Mouse (Mus musculus): ENCODE results near the gene Hspa1a.
"Not testable (repeated sequence)": the region's sequence is repeated elsewhere in the genome, so short reads cannot be mapped to it uniquely, and the experiment has no call there.

The Hspa1a gene

GRCm38 (mm10) chr17:34972069-34972749 lies at the start of gene Hspa1a, which contains the start of gene Hspa1l:
Hspa1a (minus strand) TSS chr17:34972156.
Hspa1l (plus strand) TSS chr17:34972703.
- peak; percentile 57 to 74 for DNase-seq (ENCODE audit: low spot score in 2 of 2)

- DNase-seq (ENCODE audit: low spot score in 2 of 2): peak; percentile 73 to 80
Measured at GRCm38 (mm10) chr17:35021163-35021808, 49.3 kb upstream of the Hspa1a start.

GRCm38 (mm10) chr17:35020551-35020950 lies 48.6 kb upstream of the Hspa1a start:
- no peak for DNase-seq (ENCODE audit: low spot score in 2 of 2)

- no peak for DNase-seq (ENCODE audit: low spot score in 2 of 2)
Measured at GRCm38 (mm10) chr17:35019894-35020293, 47.9 kb upstream of the Hspa1a start.

GRCm38 (mm10) chr17:35018171-35018570 lies 46.2 kb upstream of the Hspa1a start:
- DNase-seq (ENCODE audit: low spot score in 2 of 2): no peak

GRCm38 (mm10) chr17:35017706-35018030 lies 45.7 kb upstream of the Hspa1a start:
- no peak for DNase-seq (ENCODE audit: low spot score in 2 of 2)

GRCm38 (mm10) chr17:35016791-35017705 lies 45.1 kb upstream of the Hspa1a start:
- DNase-seq (ENCODE audit: low spot score in 2 of 2): no peak

- DNase-seq (ENCODE audit: low spot score in 2 of 2): no peak
Measured at GRCm38 (mm10) chr17:35016376-35016775, 44.4 kb upstream of the Hspa1a start, which contains the start of gene Vwa7. Vwa7 (plus strand) TSS chr17:35016579.

GRCm38 (mm10) chr17:35015296-35015695 lies 43.3 kb upstream of the Hspa1a start:
- DNase-seq (ENCODE audit: low spot score in 2 of 2): no peak

- DNase-seq (ENCODE audit: low spot score in 2 of 2): no peak
Measured at GRCm38 (mm10) chr17:35013221-35013620, 41.3 kb upstream of the Hspa1a start.

- no peak for DNase-seq (ENCODE audit: low spot score in 2 of 2)
Measured at GRCm38 (mm10) chr17:35012430-35012829, 40.5 kb upstream of the Hspa1a start.

GRCm38 (mm10) chr17:35011440-35011839 lies 39.5 kb upstream of the Hspa1a start:
- no peak for DNase-seq (ENCODE audit: low spot score in 2 of 2)

GRCm38 (mm10) chr17:35009586-35009985 lies 37.6 kb upstream of the Hspa1a start:
- DNase-seq (ENCODE audit: low spot score in 2 of 2): no peak

GRCm38 (mm10) chr17:35007387-35007991 lies 35.5 kb upstream of the Hspa1a start:
- DNase-seq (ENCODE audit: low spot score in 2 of 2): no peak

- not testable (repeated sequence) for DNase-seq (ENCODE audit: low spot score in 2 of 2)
Measured at GRCm38 (mm10) chr17:35005902-35006301, 33.9 kb upstream of the Hspa1a start.

GRCm38 (mm10) chr17:35005158-35005557 lies 33.2 kb upstream of the Hspa1a start:
- no peak for DNase-seq (ENCODE audit: low spot score in 2 of 2)

GRCm38 (mm10) chr17:35004075-35004717 lies 32.2 kb upstream of the Hspa1a start:
- no peak for DNase-seq (ENCODE audit: low spot score in 2 of 2)

GRCm38 (mm10) chr17:35003022-35003838 lies 31.3 kb upstream of the Hspa1a start:
- DNase-seq (ENCODE audit: low spot score in 2 of 2): no peak

GRCm38 (mm10) chr17:35002153-35002865 lies 30.4 kb upstream of the Hspa1a start:
- DNase-seq (ENCODE audit: low spot score in 2 of 2): no peak

All from frontal cortex, postnatal 10 days (tissue).